Mouse (Mus musculus): ENCODE measurements around the gene Acsm1. TPM values are rescaled to one million over a fixed set of nuclear protein-coding genes. Genes with fewer than 3 reads are reported as not detected.

Acsm1 gene
- polyA plus RNA-seq, 1 experiment from 2014 or later: not detected

DNA sequence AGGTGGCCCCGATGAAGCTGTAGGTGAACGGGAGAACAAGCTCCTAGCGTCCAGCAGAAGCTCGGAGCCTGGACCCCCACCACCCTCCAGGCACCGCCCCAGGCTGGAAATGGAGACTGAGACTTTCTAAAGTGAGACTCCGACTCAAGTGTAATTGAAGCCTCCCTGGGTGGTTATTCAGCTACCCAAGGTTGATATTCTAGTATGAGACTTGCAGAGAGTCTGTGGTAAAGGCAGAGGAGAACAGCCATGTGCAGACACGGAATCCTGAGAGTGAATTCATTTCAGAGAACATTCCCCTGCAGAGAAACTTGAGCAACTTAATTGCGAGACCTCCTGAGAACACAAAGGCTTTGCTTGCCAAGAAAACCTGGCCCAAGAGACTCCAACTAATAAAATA is 73.3 kb downstream of the Acsm1 start:
- Histone ChIP-seq H3K9me3 (ENCODE audit: control insufficient read depth, low read length) (no peaks in the 10 kb centered on the region), H3K27ac (replicated peaks in 1 of 2; ENCODE audit: control insufficient read depth in 1 of 2, insufficient read depth in 1 of 2, low read depth in 2 of 2, low read length in 2 of 2) (no peak overlapping the region), H3K4me1 (ENCODE audit: control insufficient read depth in 2 of 2, insufficient read depth in 2 of 2, low read length in 2 of 2) (no peaks in the 10 kb centered on the region), H3K4me3 (ENCODE audit: control insufficient read depth in 1 of 2, insufficient read depth in 1 of 2, low read depth in 1 of 2, low read length in 2 of 2) (no peak overlapping the region), H3K9ac (ENCODE audit: low read length) (no peak overlapping the region), H3K4me2 (ENCODE audit: low read length) (no peak overlapping the region), H3K36me3 (ENCODE audit: control insufficient read depth, insufficient read depth, low read length) (no peaks in the 10 kb centered on the region), H3K27me3 (ENCODE audit: control insufficient read depth, insufficient read depth, low read length) (no peaks in the 10 kb centered on the region)
- WGBS: 73% methylated on average over 8 of the region's 8 CpGs
- ATAC-seq (ENCODE audit: insufficient number of reproducible peaks, insufficient read depth, low FRiP score, low read depth): no peak

DNA sequence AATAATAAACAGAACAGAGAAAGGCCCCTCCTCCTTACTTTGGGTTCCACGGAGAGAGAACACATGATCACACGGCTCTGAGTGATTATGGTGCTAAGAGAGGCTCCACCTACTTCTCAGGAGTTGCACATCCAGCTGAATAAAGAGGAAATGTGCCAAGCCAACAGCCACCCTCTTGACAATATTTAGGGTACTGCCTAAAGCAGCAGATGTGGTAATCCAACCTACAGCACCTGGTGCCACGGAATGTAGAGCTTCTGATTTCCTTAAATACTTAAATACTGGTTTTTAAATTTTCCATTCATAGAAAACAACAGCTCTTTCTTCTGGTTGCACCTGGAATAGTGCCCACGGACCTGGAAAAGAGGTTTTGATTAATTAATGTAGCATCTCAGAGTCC is 75.9 kb downstream of the Acsm1 start:
- Histone ChIP-seq H3K9me3 (ENCODE audit: control insufficient read depth, low read length) (no peaks in the 10 kb centered on the region), H3K4me3 (ENCODE audit: control insufficient read depth in 1 of 2, insufficient read depth in 1 of 2, low read depth in 1 of 2, low read length in 2 of 2) (no peak overlapping the region), H3K4me2 (ENCODE audit: low read length) (no peak overlapping the region), H3K36me3 (ENCODE audit: control insufficient read depth, insufficient read depth, low read length) (no peaks in the 10 kb centered on the region), H3K27ac (replicated peaks in 1 of 2; ENCODE audit: control insufficient read depth in 1 of 2, insufficient read depth in 1 of 2, low read depth in 2 of 2, low read length in 2 of 2) (no peak overlapping the region), H3K27me3 (ENCODE audit: control insufficient read depth, insufficient read depth, low read length) (no peaks in the 10 kb centered on the region), H3K9ac (ENCODE audit: low read length) (no peak overlapping the region), H3K4me1 (ENCODE audit: control insufficient read depth in 2 of 2, insufficient read depth in 2 of 2, low read length in 2 of 2) (no peaks in the 10 kb centered on the region)
- ATAC-seq (ENCODE audit: insufficient number of reproducible peaks, insufficient read depth, low FRiP score, low read depth): no peak
- WGBS: 58% methylated on average over 4 of the region's 4 CpGs

DNA sequence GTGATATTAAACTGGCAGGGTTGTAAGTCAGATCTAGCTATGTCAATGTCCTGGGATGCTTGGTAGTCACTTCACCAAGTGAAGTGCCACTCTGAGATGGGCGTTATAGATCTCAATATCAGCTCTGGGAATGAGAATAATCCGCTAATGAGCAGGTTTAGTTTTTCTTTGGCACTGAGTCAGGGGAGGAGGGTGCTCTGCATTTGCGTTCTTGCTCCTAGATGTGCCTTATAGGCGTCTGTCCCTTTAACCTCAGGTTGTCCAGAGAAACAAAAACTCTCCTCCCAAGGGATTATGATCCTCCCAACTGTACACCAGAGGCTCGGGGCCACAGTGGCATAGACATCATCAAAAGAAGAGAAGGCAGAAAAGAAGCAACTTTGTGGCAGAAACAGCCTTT is 82.9 kb downstream of the Acsm1 start, which contains the start of gene Acsm4:
Acsm4 (plus strand) TSS at position 301 of the 400 bp plus-strand sequence.
- H3K4me1 ChIP-seq (ENCODE audit: control insufficient read depth in 2 of 2, insufficient read depth in 2 of 2, low read length in 2 of 2): no peaks in the 10 kb centered on the region
- no peak for ATAC-seq (ENCODE audit: insufficient number of reproducible peaks, insufficient read depth, low FRiP score, low read depth)
- no peak within 1 kb of the TSS for H3K27ac ChIP-seq (replicated peaks in 1 of 2; ENCODE audit: control insufficient read depth in 1 of 2, insufficient read depth in 1 of 2, low read depth in 2 of 2, low read length in 2 of 2)
- no peak within 1 kb of the TSS for H3K4me2 ChIP-seq (ENCODE audit: low read length)
- H3K36me3 ChIP-seq (ENCODE audit: control insufficient read depth, insufficient read depth, low read length): no peaks in the 10 kb centered on the region
- H3K4me3 ChIP-seq (ENCODE audit: control insufficient read depth in 1 of 2, insufficient read depth in 1 of 2, low read depth in 1 of 2, low read length in 2 of 2): no peak within 1 kb of the TSS
- no peaks in the 10 kb centered on the region for H3K27me3 ChIP-seq (ENCODE audit: control insufficient read depth, insufficient read depth, low read length)
- no peaks in the 10 kb centered on the region for H3K9me3 ChIP-seq (ENCODE audit: control insufficient read depth, low read length)
- no peak within 1 kb of the TSS for H3K9ac ChIP-seq (ENCODE audit: low read length)
- 71% methylated on average over 5 of the region's 5 CpGs for WGBS

DNA sequence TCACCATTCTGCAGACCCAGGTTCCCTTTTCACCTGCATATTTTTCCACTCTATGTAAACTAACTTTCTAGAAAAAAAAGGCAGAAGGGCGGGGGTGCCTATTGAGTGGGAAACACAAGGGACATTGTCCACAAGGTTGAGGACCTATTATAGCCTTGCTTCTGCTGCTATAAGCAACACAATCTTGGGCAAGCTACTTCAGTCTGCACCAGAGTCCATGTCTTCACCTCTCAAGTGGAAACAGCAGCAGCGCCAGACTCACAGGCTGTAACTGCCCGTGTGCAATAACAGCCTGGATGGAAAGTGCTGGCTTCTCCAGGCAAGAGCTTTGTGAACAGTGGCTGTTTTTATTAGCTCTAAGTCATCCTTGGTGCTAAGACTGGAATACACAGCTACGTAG is 85.5 kb downstream of the Acsm1 start:
- Histone ChIP-seq H3K4me2 (ENCODE audit: low read length) (no peak overlapping the region), H3K9ac (ENCODE audit: low read length) (no peak overlapping the region), H3K9me3 (ENCODE audit: control insufficient read depth, low read length) (no peaks in the 10 kb centered on the region), H3K27me3 (ENCODE audit: control insufficient read depth, insufficient read depth, low read length) (no peaks in the 10 kb centered on the region), H3K36me3 (ENCODE audit: control insufficient read depth, insufficient read depth, low read length) (no peaks in the 10 kb centered on the region), H3K4me3 (ENCODE audit: control insufficient read depth in 1 of 2, insufficient read depth in 1 of 2, low read depth in 1 of 2, low read length in 2 of 2) (no peak overlapping the region), H3K27ac (replicated peaks in 1 of 2; ENCODE audit: control insufficient read depth in 1 of 2, insufficient read depth in 1 of 2, low read depth in 2 of 2, low read length in 2 of 2) (no peak overlapping the region), H3K4me1 (ENCODE audit: control insufficient read depth in 2 of 2, insufficient read depth in 2 of 2, low read length in 2 of 2) (no peaks in the 10 kb centered on the region)
- ATAC-seq (ENCODE audit: insufficient number of reproducible peaks, insufficient read depth, low FRiP score, low read depth): no peak
- WGBS: 68% methylated on average over 4 of the region's 4 CpGs

DNA sequence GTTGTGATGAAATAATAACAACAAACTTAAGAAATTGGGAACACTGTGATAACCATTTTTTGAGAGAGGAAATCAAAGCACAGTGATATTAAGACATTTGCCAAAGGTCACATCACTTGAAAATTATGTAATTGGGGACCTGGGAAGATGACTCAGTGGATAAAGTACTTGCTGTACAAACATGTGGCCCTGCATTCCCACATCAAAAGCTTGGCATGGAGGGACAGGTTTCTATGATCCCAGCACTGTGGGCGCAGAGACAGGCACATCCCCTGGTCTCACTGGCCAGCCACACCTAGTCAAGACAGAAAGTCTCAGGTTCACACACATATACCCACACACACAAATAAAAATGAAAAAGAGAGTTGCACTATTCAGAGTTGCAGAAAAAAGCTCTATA is 88.1 kb downstream of the Acsm1 start:
- H3K27ac ChIP-seq (replicated peaks in 1 of 2; ENCODE audit: control insufficient read depth in 1 of 2, insufficient read depth in 1 of 2, low read depth in 2 of 2, low read length in 2 of 2): no peak overlapping the region

More for the DNA sequence above, 88.1 kb downstream of the Acsm1 start:
- Histone ChIP-seq H3K4me1 (ENCODE audit: control insufficient read depth in 2 of 2, insufficient read depth in 2 of 2, low read length in 2 of 2) (no peaks in the 10 kb centered on the region), H3K9me3 (ENCODE audit: control insufficient read depth, low read length) (no peaks in the 10 kb centered on the region), H3K36me3 (ENCODE audit: control insufficient read depth, insufficient read depth, low read length) (no peaks in the 10 kb centered on the region), H3K9ac (ENCODE audit: low read length) (no peak overlapping the region), H3K4me3 (ENCODE audit: control insufficient read depth in 1 of 2, insufficient read depth in 1 of 2, low read depth in 1 of 2, low read length in 2 of 2) (no peak overlapping the region), H3K27me3 (ENCODE audit: control insufficient read depth, insufficient read depth, low read length) (no peaks in the 10 kb centered on the region), H3K4me2 (ENCODE audit: low read length) (no peak overlapping the region)
- no peak for ATAC-seq (ENCODE audit: insufficient number of reproducible peaks, insufficient read depth, low FRiP score, low read depth)
- WGBS: 77% methylated on average over 1 of the region's 1 CpGs

Other genes starting within 250 kb of the Acsm1 start
- gene Gp2, start 147.7 kb upstream of the Acsm1 start, polyA plus RNA-seq (2014; fragmentation: Nextera tagmentation; extraction: Ambion mirVana): not detected in 2 replicates
- gene Umod, start 127.7 kb upstream of the Acsm1 start, polyA plus RNA-seq (2014; fragmentation: Nextera tagmentation; extraction: Ambion mirVana): not detected in 2 replicates
- gene Acsm5, start 87.6 kb upstream of the Acsm1 start, polyA plus RNA-seq (2014; fragmentation: Nextera tagmentation; extraction: Ambion mirVana): not detected in 2 replicates
- not detected in 2 replicates for gene Pdilt, start 83.5 kb upstream of the Acsm1 start, polyA plus RNA-seq (2014; fragmentation: Nextera tagmentation; extraction: Ambion mirVana)
- gene Acsm2, start 52.7 kb upstream of the Acsm1 start, polyA plus RNA-seq (2014; fragmentation: Nextera tagmentation; extraction: Ambion mirVana): not detected in 2 replicates
- not detected in 2 replicates for gene Acsm4, start 83.0 kb downstream of the Acsm1 start, polyA plus RNA-seq (2014; fragmentation: Nextera tagmentation; extraction: Ambion mirVana)
- gene Thumpd1, start 113.8 kb downstream of the Acsm1 start, polyA plus RNA-seq (2014; fragmentation: Nextera tagmentation; extraction: Ambion mirVana): 51.6 and 55.9 TPM in 2 replicates
- 0.15 TPM in 1 of 2 replicates, not detected in the other for gene Acsm3, start 153.9 kb downstream of the Acsm1 start, polyA plus RNA-seq (2014; fragmentation: Nextera tagmentation; extraction: Ambion mirVana)
- gene Rexo5, start 187.0 kb downstream of the Acsm1 start, polyA plus RNA-seq (2014; fragmentation: Nextera tagmentation; extraction: Ambion mirVana): 13.7 and 16.4 TPM in 2 replicates
- gene Eri2, start 187.0 kb downstream of the Acsm1 start, polyA plus RNA-seq (2014; fragmentation: Nextera tagmentation; extraction: Ambion mirVana): 14.4 and 15.0 TPM in 2 replicates